24 mouse cellular contexts compared by ENCODE assay signal in genomic region chr10:43697917-43698316, GRCm38 (mm10).
DNase-seq lines count a peak whose midpoint lies in the region; ATAC-seq and TF ChIP-seq lines count a peak whose summit lies in the region.
"Had no signal": no experiment of that assay in that cellular context is flagged by ENCODE, and none has a peak within 500 bp of the region (broad histone marks: within the 10 kb centered on the region; RNA-seq: fewer than 3 reads in every experiment).

No protein-coding gene starts in this region.

- H3K4me1 ChIP-seq in lung, postnatal 0 days (ENCODE audit: insufficient read depth, low read depth, low read length) = peaks cover 6% of the 10 kb centered on the region; the same call in 1 of the 2 replicates
- H3K4me1 ChIP-seq in lung, adult 2 months (ENCODE audit: control insufficient read depth, insufficient read depth, low read length) = peaks cover 1% of the 10 kb centered on the region; the same call in 1 of the 2 replicates
- peaks cover 10 to 39% of the 10 kb centered on the region in 2 experiments for H3K4me1 ChIP-seq in MEL (ENCODE audit: control insufficient read depth in 1 of 2, insufficient read depth in 2 of 2, low read length in 2 of 2)
- H3K4me1 ChIP-seq in forebrain, embryonic 10.5 days = peaks cover 13% of the 10 kb centered on the region
- H3K4me1 ChIP-seq in forebrain, embryonic 15.5 days = peaks cover 2% of the 10 kb centered on the region; the same call in 1 of the 2 replicates
- H3K4me1 ChIP-seq: neural tube, embryonic 13.5 days had no signal

- H3K4me3 ChIP-seq in lung, postnatal 0 days (ENCODE audit: low read depth, low read length) = no peak overlapping the region
- H3K4me3 ChIP-seq in lung, adult 2 months (replicated peaks; ENCODE audit: extremely low read depth, low read depth, low read length) = no peak overlapping the region
- no peak overlapping the region for H3K4me3 ChIP-seq in MEL (ENCODE audit: control insufficient read depth in 1 of 2, insufficient read depth in 1 of 2, low read depth in 2 of 2, low read length in 2 of 2)
- H3K4me3 ChIP-seq in forebrain, embryonic 10.5 days = no peak overlapping the region
- H3K4me3 ChIP-seq in forebrain, embryonic 15.5 days = no peak overlapping the region
- H3K4me3 ChIP-seq: embryonic facial prominence, embryonic 15.5 days; gastrocnemius, adult 2 months; heart, embryonic 15.5 days; liver, embryonic 13.5 days; lung, embryonic 15.5 days; midbrain, embryonic 12.5 days; myocyte; neural tube, embryonic 13.5 days had no signal

- H3K9ac ChIP-seq in lung, postnatal 0 days (replicated peaks; ENCODE audit: low read depth) = no peak overlapping the region
- H3K9ac ChIP-seq in MEL (ENCODE audit: control insufficient read depth, low read depth, low read length, poor library complexity, severe bottlenecking) = no peak overlapping the region
- H3K9ac ChIP-seq in forebrain, embryonic 15.5 days (replicated peaks) = no peak overlapping the region
- H3K9ac ChIP-seq: embryonic facial prominence, embryonic 15.5 days; heart, embryonic 15.5 days; liver, embryonic 13.5 days; lung, embryonic 15.5 days; midbrain, embryonic 12.5 days; neural tube, embryonic 13.5 days had no signal

- peak; percentile 34 to 48 for DNase-seq in cerebellum, postnatal 10 days
- DNase-seq in cerebellum, postnatal 4 days (ENCODE audit: low spot score in 2 of 2) = no peak
- peak; percentile 55 for DNase-seq in lung, postnatal 0 days (ENCODE audit: low spot score)
- no peak for DNase-seq in lung, adult 2 months
- DNase-seq in MEL (ENCODE audit: low read depth, low spot score) = peak; percentile 79
- DNase-seq in adrenal gland, postnatal 36 days = peak; percentile 21 to 45
- no peak for DNase-seq in forebrain, embryonic 10.5 days (ENCODE audit: extremely low spot score, low spot score)
- DNase-seq: cerebellum, adult 11-12 months; gastrocnemius, adult 2 months; layer of hippocampus, adult 9-11 months; liver, embryonic 13.5 days; retina, postnatal 1 day; right cerebral cortex, postnatal 25 days; spleen, adult 18-20 months had no signal

- no peaks in the 10 kb centered on the region for H3K9me3 ChIP-seq in lung, postnatal 0 days (ENCODE audit: low read length)
- no peaks in the 10 kb centered on the region for H3K9me3 ChIP-seq in MEL (replicated peaks; ENCODE audit: insufficient read depth, low read length)
- no peaks in the 10 kb centered on the region for H3K9me3 ChIP-seq in forebrain, embryonic 10.5 days
- no peaks in the 10 kb centered on the region for H3K9me3 ChIP-seq in forebrain, embryonic 15.5 days
- H3K9me3 ChIP-seq: embryonic facial prominence, embryonic 15.5 days; heart, embryonic 15.5 days; liver, embryonic 13.5 days; lung, embryonic 15.5 days; midbrain, embryonic 12.5 days; neural tube, embryonic 13.5 days had no signal

- no peak for TF ChIP-seq POLR2A in lung, adult 2 months (IDR thresholded peaks at IDR 0.05; ENCODE audit: borderline replicate concordance, extremely low read depth, low read depth, low read length)
- TF ChIP-seq POLR2A in MEL (IDR thresholded peaks at IDR 0.05; ENCODE audit: control insufficient read depth in 1 of 2, insufficient read depth in 1 of 2, low read depth in 1 of 2, low read length in 2 of 2, poor library complexity in 1 of 2) = no peak

- TF ChIP-seq RAD21 in MEL (IDR thresholded peaks at IDR 0.05; ENCODE audit: low read depth, low read length) = no peak

- no peaks in the 10 kb centered on the region for H3K79me2 ChIP-seq in MEL (ENCODE audit: control insufficient read depth, insufficient read depth, low read length, poor library complexity)

- H3K36me3 ChIP-seq in lung, postnatal 0 days (ENCODE audit: insufficient read depth, low read length) = no peaks in the 10 kb centered on the region
- H3K36me3 ChIP-seq in MEL (ENCODE audit: control insufficient read depth in 1 of 2, insufficient read depth in 2 of 2, low read length in 2 of 2) = peaks cover 0 to 18% of the 10 kb centered on the region in 2 experiments; a peak in 2 of 4 replicates
- H3K36me3 ChIP-seq in forebrain, embryonic 10.5 days (replicated peaks) = no peaks in the 10 kb centered on the region
- no peaks in the 10 kb centered on the region for H3K36me3 ChIP-seq in forebrain, embryonic 15.5 days
- H3K36me3 ChIP-seq: embryonic facial prominence, embryonic 15.5 days; heart, embryonic 15.5 days; liver, embryonic 13.5 days; lung, embryonic 15.5 days; midbrain, embryonic 12.5 days; neural tube, embryonic 13.5 days had no signal

- H3K27me3 ChIP-seq in lung, postnatal 0 days (replicated peaks; ENCODE audit: insufficient read depth, low read length) = no peaks in the 10 kb centered on the region
- no peaks in the 10 kb centered on the region for H3K27me3 ChIP-seq in MEL (ENCODE audit: control insufficient read depth in 1 of 2, insufficient read depth in 2 of 2, low read length in 2 of 2)
- no peaks in the 10 kb centered on the region for H3K27me3 ChIP-seq in forebrain, embryonic 10.5 days (ENCODE audit: poor library complexity, severe bottlenecking)
- H3K27me3 ChIP-seq in forebrain, embryonic 15.5 days = no peaks in the 10 kb centered on the region
- H3K27me3 ChIP-seq: heart, embryonic 15.5 days; lung, embryonic 15.5 days; midbrain, embryonic 12.5 days; neural tube, embryonic 13.5 days had no signal

- H3K27ac ChIP-seq in lung, postnatal 0 days (ENCODE audit: low read length) = no peak overlapping the region
- no peak overlapping the region for H3K27ac ChIP-seq in MEL (ENCODE audit: control insufficient read depth, low read depth, low read length)
- no peak overlapping the region for H3K27ac ChIP-seq in forebrain, embryonic 10.5 days
- no peak overlapping the region for H3K27ac ChIP-seq in forebrain, embryonic 15.5 days (replicated peaks)
- H3K27ac ChIP-seq: embryonic facial prominence, embryonic 15.5 days; gastrocnemius, adult 2 months; heart, embryonic 15.5 days; liver, embryonic 13.5 days; lung, embryonic 15.5 days; macrophage; midbrain, embryonic 12.5 days; neural tube, embryonic 13.5 days had no signal

- no peak for TF ChIP-seq CTCF in lung, postnatal 0 days (IDR thresholded peaks at IDR 0.05)
- TF ChIP-seq CTCF in lung, adult 2 months (IDR thresholded peaks at IDR 0.05; ENCODE audit: insufficient read depth, low read length) = no peak
- no peak for TF ChIP-seq CTCF in MEL (IDR thresholded peaks at IDR 0.05 in 2 of 3, conservative IDR thresholded peaks at IDR 0.05 in 1 of 3; ENCODE audit: control insufficient read depth in 1 of 3, insufficient read depth in 1 of 3, low read depth in 2 of 3, low read length in 3 of 3, poor library complexity in 1 of 3, severe bottlenecking in 1 of 3)

- no peak overlapping the region for H3K4me2 ChIP-seq in lung, postnatal 0 days (replicated peaks; ENCODE audit: low read depth, low read length)
- no peak overlapping the region for H3K4me2 ChIP-seq in forebrain, embryonic 15.5 days (replicated peaks)
- H3K4me2 ChIP-seq: embryonic facial prominence, embryonic 15.5 days; heart, embryonic 15.5 days; liver, embryonic 13.5 days; lung, embryonic 15.5 days; midbrain, embryonic 12.5 days; neural tube, embryonic 13.5 days had no signal

- ATAC-seq in lung, postnatal 0 days = no peak
- no peak for ATAC-seq in forebrain, embryonic 15.5 days (replicated peaks)
- ATAC-seq: hindbrain, embryonic 16.5 days; intestine, embryonic 16.5 days had no signal

- TF ChIP-seq EP300 in lung, postnatal 0 days (IDR thresholded peaks at IDR 0.05) = no peak
- TF ChIP-seq EP300 in MEL (IDR thresholded peaks at IDR 0.05; ENCODE audit: low read depth in 1 of 2, low read length in 2 of 2) = peak; percentile 60 to 80; a peak in 3 of 4 replicates

- WGBS in lung, postnatal 0 days = 10% methylated on average over 2 of the region's 2 CpGs
- WGBS in lung, adult 2 months = 23% methylated on average over 2 of the region's 2 CpGs
- 93% methylated on average over 2 of the region's 2 CpGs for WGBS in forebrain, embryonic 10.5 days
- 11% methylated on average over 2 of the region's 2 CpGs for WGBS in forebrain, embryonic 15.5 days

TF ChIP-seq in MEL, 35 proteins besides CTCF, POLR2A, EP300 and RAD21 (continues in another document):
- TF ChIP-seq CHD1 (IDR thresholded peaks at IDR 0.05; ENCODE audit: low read depth, low read length) (no peak), ZNF384 (IDR thresholded peaks at IDR 0.05; ENCODE audit: low read depth, low read length) (no peak), E2F4 (IDR thresholded peaks at IDR 0.05; ENCODE audit: borderline replicate concordance, low read depth, low read length) (no peak), ZKSCAN1 (IDR thresholded peaks at IDR 0.05; ENCODE audit: low read depth, low read length) (no peak), SMC3 (IDR thresholded peaks at IDR 0.05; ENCODE audit: low read depth, low read length) (peak; percentile 27), ZMIZ1 (IDR thresholded peaks at IDR 0.05; ENCODE audit: low read depth, low read length) (no peak), JUND (IDR thresholded peaks at IDR 0.05; ENCODE audit: low read depth, low read length) (0 out of 2 replicates have a peak, but pooled peaks have one; percentile 34), HCFC1 (IDR thresholded peaks at IDR 0.05; ENCODE audit: low read depth, low read length) (0 out of 2 replicates have a peak, but pooled peaks have one; percentile 19), RCOR1 (IDR thresholded peaks at IDR 0.05; ENCODE audit: low read depth, low read length) (peak; percentile 78), KAT2A (conservative IDR thresholded peaks at IDR 0.05; ENCODE audit: low read depth, low read length) (0 out of 2 replicates have a peak, but pooled peaks have one; percentile 24), SIN3A (IDR thresholded peaks at IDR 0.05; ENCODE audit: low read length) (peak; percentile 55), MYC (IDR thresholded peaks at IDR 0.05; ENCODE audit: low read depth, low read length) (peak; percentile 34; the same call in 1 of the 2 replicates), ZC3H11A (IDR thresholded peaks at IDR 0.05; ENCODE audit: low read depth, low read length) (0 out of 2 replicates have a peak, but pooled peaks have one; percentile 20), POLR2AphosphoS5 (IDR thresholded peaks at IDR 0.05; ENCODE audit: borderline replicate concordance, low read depth, low read length) (no peak), GATA1 (IDR thresholded peaks at IDR 0.05; ENCODE audit: low read depth, low read length) (peak; percentile 86), BHLHE40 (IDR thresholded peaks at IDR 0.05; ENCODE audit: borderline replicate concordance, low read depth, low read length) (peak; percentile 95), USF1 (IDR thresholded peaks at IDR 0.05; ENCODE audit: low read depth, low read length) (no peak), NRF1 (IDR thresholded peaks at IDR 0.05; ENCODE audit: insufficient read depth, low read depth, low read length, poor library complexity, severe bottlenecking) (no peak), MAX (IDR thresholded peaks at IDR 0.05; ENCODE audit: low read length) (no peak), MEF2A (IDR thresholded peaks at IDR 0.05; ENCODE audit: extremely low read depth, insufficient replicate concordance, low read depth, low read length, poor library complexity, severe bottlenecking) (no peak), UBTF (IDR thresholded peaks at IDR 0.05; ENCODE audit: borderline replicate concordance, insufficient read depth, low read depth, low read length) (no peak), MAFK (IDR thresholded peaks at IDR 0.05; ENCODE audit: borderline replicate concordance, low read depth, low read length) (no peak)

Comparison
In these comparisons a context has a peak if more than half of its experiments do, and no peak if none do; other contexts are left out.
1. DNase-seq: peak in cerebellum, postnatal 10 days (2 of 2), lung, postnatal 0 days (single experiment), MEL (single experiment) and adrenal gland, postnatal 36 days (2 of 2); none in cerebellum, postnatal 4 days (0 of 2), lung, adult 2 months (single experiment) and forebrain, embryonic 10.5 days (single experiment).